Mouse (Mus musculus) midbrain, postnatal 0 days (tissue): ENCODE data around the gene Sox5. TPM values are rescaled to one million over a fixed set of nuclear protein-coding genes. Genes with fewer than 3 reads are reported as not detected.

Experiments
- ATAC-seq: fragments of 200-750 bp; cut with Nextera tagmentation; 2 replicates; pipeline ENCODE4 v1.8.0; 2017; ENCODE audit warnings: moderate number of reproducible peaks, mild to moderate bottlenecking, moderate TSS enrichment, moderate library complexity; ENCODE audit not compliant: low FRiP score
- DNase-seq: peaks from one replicate; pipeline ENCODE4 v3.0.0-alpha.2; 2015; ENCODE audit warnings: low spot score
- H3K27ac ChIP-seq: fragments of 300-500 bp; sonication (generic); 2 replicates; pipeline ENCODE4 v1.5.1; 2014; ENCODE audit warnings: low read depth, mild to moderate bottlenecking, low read length, mixed read lengths
- H3K27me3 ChIP-seq: fragments of 300-500 bp; sonication (generic); 2 replicates; pipeline ENCODE4 v1.6.1; 2014; ENCODE audit warnings: low read length, control low read depth, mixed read lengths; ENCODE audit not compliant: insufficient read depth
- H3K36me3 ChIP-seq: fragments of 300-500 bp; sonication (generic); 2 replicates; pipeline ENCODE4 v1.6.1; 2014; ENCODE audit warnings: low read length, control low read depth, mixed read lengths; ENCODE audit not compliant: insufficient read depth
- H3K4me1 ChIP-seq: fragments of 300-500 bp; sonication (generic); 2 replicates; pipeline ENCODE4 v1.6.1; 2014; ENCODE audit warnings: mild to moderate bottlenecking, control low read depth, antibody characterized with exemption, low read length, mixed read lengths; ENCODE audit not compliant: insufficient read depth
- H3K4me2 ChIP-seq: fragments of 300-500 bp; sonication (generic); 2 replicates; pipeline ENCODE4 v1.6.1; 2014; ENCODE audit warnings: low read depth, mild to moderate bottlenecking, low read length, mixed read lengths; ENCODE audit not compliant: poor library complexity, severe bottlenecking
- H3K4me3 ChIP-seq: fragments of 300-500 bp; sonication (generic); 2 replicates; pipeline ENCODE4 v1.5.1; 2014; ENCODE audit warnings: low read depth, mild to moderate bottlenecking, low read length, moderate library complexity
- H3K9ac ChIP-seq: fragments of 300-500 bp; sonication (generic); replicated peaks from 2 replicates; pipeline ENCODE4 v1.6.1; 2014; ENCODE audit warnings: mild to moderate bottlenecking, low read length, moderate library complexity, mixed read lengths; ENCODE audit not compliant: poor library complexity, severe bottlenecking
- H3K9me3 ChIP-seq: fragments of 300-500 bp; sonication (generic); 2 replicates; pipeline ENCODE4 v1.6.1; 2016; ENCODE audit warnings: low read length, control low read depth
- CTCF ChIP-seq: IDR thresholded peaks from 2 replicates; pipeline ENCODE4 v1.5.1; 2016; ENCODE audit warnings: antibody characterized with exemption, mild to moderate bottlenecking
- WGBS: fragments of 180-500 bp; shearing (Covaris S2); extraction: QIAGEN DNeasy Blood & Tissue Kit; methylation state at CpG from one replicate; pipeline ENCODE4 v1.1.7; 2014; 5-methylcytosine and 5-hydroxymethylcytosine counted together
- polyA plus RNA-seq: library from polyadenylated mRNA; unstranded; fragments of >200 nt; fragmentation: Nextera tagmentation; extraction: Ambion mirVana; gene quantifications from 2 replicates; pipeline ENCODE4 v1.2.1, GENCODE M21; 2015
- total RNA-seq: library from RNA; depleted of rRNA; stranded (reverse); fragments of >200 nt; gene quantifications from 2 replicates; pipeline ENCODE4 v1.2.3, GENCODE M21; 2014

Sox5 gene
- total and polyA plus RNA-seq, 2 experiments from 2014 or later, result 11.3 to 25.0 TPM

- DNase-seq (no peak), ATAC-seq (no peak)
- Histone ChIP-seq H3K9me3 (no peaks in the 10 kb centered on the region), H3K4me3 (no peak overlapping the region), H3K36me3 (no peaks in the 10 kb centered on the region), H3K27me3 (no peaks in the 10 kb centered on the region), H3K9ac (no peak overlapping the region), H3K4me1 (no peaks in the 10 kb centered on the region), H3K27ac (no peak overlapping the region), H3K4me2 (no peak overlapping the region)
- TF ChIP-seq CTCF, result no peak
- 27% methylated on average over 3 of the region's 3 CpGs for WGBS
These were observed 221.6 kb downstream of the Sox5 start for GRCm38 (mm10) chr6:144560211-144560610.

GRCm38 (mm10) chr6:144553476-144553875, 228.3 kb downstream of the Sox5 start:
- 61% methylated on average over 6 of the region's 6 CpGs for WGBS
- Histone ChIP-seq H3K9me3 (no peaks in the 10 kb centered on the region), H3K9ac (no peak overlapping the region), H3K36me3 (no peaks in the 10 kb centered on the region), H3K4me3 (no peak overlapping the region), H3K4me1 (no peaks in the 10 kb centered on the region), H3K27ac (no peak overlapping the region), H3K27me3 (no peaks in the 10 kb centered on the region), H3K4me2 (no peak overlapping the region)
- TF ChIP-seq CTCF, result no peak
- ATAC-seq (no peak), DNase-seq (no peak)

GRCm38 (mm10) chr6:144548991-144549390, 232.8 kb downstream of the Sox5 start:
- DNase-seq, result no peak
- H3K4me1 ChIP-seq, result no peaks in the 10 kb centered on the region
- no peak overlapping the region for H3K4me3 ChIP-seq
- WGBS, result 97% methylated on average over 8 of the region's 8 CpGs
- ATAC-seq, result no peak
- no peaks in the 10 kb centered on the region for H3K36me3 ChIP-seq
- H3K9me3 ChIP-seq, result no peaks in the 10 kb centered on the region
- H3K27me3 ChIP-seq, result no peaks in the 10 kb centered on the region
- no peak overlapping the region for H3K9ac ChIP-seq
- no peak overlapping the region for H3K27ac ChIP-seq
- TF ChIP-seq CTCF, result no peak
- H3K4me2 ChIP-seq, result no peak overlapping the region

- TF ChIP-seq CTCF, result peak; percentile 35
- Histone ChIP-seq H3K9me3 (no peaks in the 10 kb centered on the region), H3K4me3 (no peak overlapping the region), H3K4me2 (no peak overlapping the region), H3K36me3 (no peaks in the 10 kb centered on the region), H3K27ac (no peak overlapping the region), H3K27me3 (no peaks in the 10 kb centered on the region), H3K4me1 (no peaks in the 10 kb centered on the region), H3K9ac (no peak overlapping the region)
- ATAC-seq (no peak), DNase-seq (no peak)
These were observed 234.6 kb downstream of the Sox5 start for GRCm38 (mm10) chr6:144547141-144547540.

GRCm38 (mm10) chr6:144545549-144545948, 236.2 kb downstream of the Sox5 start:
- WGBS, result 94% methylated on average over 8 of the region's 8 CpGs
- ATAC-seq (no peak), DNase-seq (no peak)
- Histone ChIP-seq H3K4me1 (no peaks in the 10 kb centered on the region), H3K27ac (no peak overlapping the region), H3K4me3 (no peak overlapping the region), H3K9me3 (no peaks in the 10 kb centered on the region), H3K4me2 (no peak overlapping the region), H3K36me3 (no peaks in the 10 kb centered on the region), H3K27me3 (no peaks in the 10 kb centered on the region), H3K9ac (no peak overlapping the region)
- TF ChIP-seq CTCF, result no peak

- H3K9me3 ChIP-seq, result no peaks in the 10 kb centered on the region
- WGBS, result 85% methylated on average over 9 of the region's 9 CpGs
- H3K9ac ChIP-seq, result no peak overlapping the region
- DNase-seq (no peak), ATAC-seq (no peak)
- no peak overlapping the region for H3K4me2 ChIP-seq
- H3K4me3 ChIP-seq, result no peak overlapping the region
- H3K4me1 ChIP-seq, result no peaks in the 10 kb centered on the region
- H3K27ac ChIP-seq, result no peak overlapping the region
- no peaks in the 10 kb centered on the region for H3K27me3 ChIP-seq
- H3K36me3 ChIP-seq, result no peaks in the 10 kb centered on the region
- TF ChIP-seq CTCF, result no peak
These were observed 240.5 kb downstream of the Sox5 start for GRCm38 (mm10) chr6:144541316-144541715.
